Mouse (Mus musculus): ENCODE measurements around the gene Ncor2. TPM values are rescaled to one million over a fixed set of nuclear protein-coding genes. Genes with fewer than 3 reads are reported as not detected.

The Ncor2 gene
- total RNA-seq, 2 experiments from 2014 or later, result 118 to 134 TPM

- DNase-seq (ENCODE audit: low spot score), result no peak
These were observed 6.0 kb downstream of the Ncor2 start for GRCm38 (mm10) chr5:125172831-125173615.

DNA sequence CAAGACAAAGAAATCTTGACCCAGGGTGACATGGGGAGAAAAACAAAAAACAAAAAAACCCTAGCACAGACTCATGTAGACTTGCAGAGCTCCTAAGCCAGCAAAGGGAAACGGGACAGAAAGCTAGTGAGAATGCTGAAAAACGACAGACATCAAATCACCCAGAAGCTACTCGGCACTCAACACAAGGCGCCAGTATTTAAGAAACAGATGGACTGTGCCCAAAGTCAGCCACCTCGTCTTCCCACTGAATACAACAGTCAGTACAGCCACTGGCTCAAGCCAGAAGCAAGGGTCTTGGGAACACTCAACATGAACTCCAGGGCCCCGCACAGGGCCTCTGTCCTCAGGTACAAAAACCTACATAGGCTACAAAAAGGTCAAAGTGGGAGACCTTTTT, 7.8 kb downstream of the Ncor2 start:
- DNase-seq (ENCODE audit: low spot score), result no peak

- no peak for DNase-seq (ENCODE audit: low spot score)
These were observed 8.7 kb downstream of the Ncor2 start for GRCm38 (mm10) chr5:125170107-125170842.

DNA sequence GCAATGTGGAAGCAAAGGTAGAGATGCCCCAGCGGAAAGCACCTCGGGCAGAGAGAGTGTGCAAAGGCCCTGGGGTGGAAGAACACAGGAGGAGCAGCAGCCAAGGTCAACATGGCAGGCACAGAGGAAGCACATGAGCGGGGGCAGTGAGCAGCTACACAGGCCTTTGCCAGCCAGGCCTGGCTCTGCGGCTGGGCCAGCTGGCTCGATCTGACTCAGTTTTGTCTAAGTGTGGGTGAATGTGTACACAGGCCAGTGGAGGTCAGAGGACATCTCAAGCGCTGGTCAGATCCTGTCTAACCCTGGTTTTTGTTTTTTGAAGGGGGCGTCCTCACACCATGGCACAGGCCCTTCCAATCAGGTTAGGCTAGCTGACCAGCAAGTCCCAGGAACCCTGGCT, 10.9 kb downstream of the Ncor2 start:
- no peak for DNase-seq (ENCODE audit: low spot score)

DNA sequence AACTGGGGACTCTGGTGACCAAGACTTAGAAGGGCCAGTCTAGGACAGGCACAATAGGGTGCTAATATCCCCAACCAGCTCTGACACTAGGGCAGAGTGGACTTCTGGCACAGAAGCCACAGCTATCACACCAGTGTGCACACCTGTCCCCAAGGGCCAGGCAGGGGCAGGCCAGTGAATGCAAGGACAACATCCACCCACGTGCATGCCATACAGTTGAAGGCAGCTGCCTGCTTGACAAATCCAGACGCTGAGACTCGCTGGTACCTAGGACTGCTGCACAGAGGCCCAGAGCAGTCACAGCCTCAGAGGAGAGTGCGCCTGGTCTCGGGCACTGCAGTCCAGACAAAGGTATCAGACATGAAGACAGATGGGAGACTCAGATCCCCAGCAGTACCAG, 11.5 kb downstream of the Ncor2 start:
- DNase-seq (ENCODE audit: low spot score), result no peak

DNA sequence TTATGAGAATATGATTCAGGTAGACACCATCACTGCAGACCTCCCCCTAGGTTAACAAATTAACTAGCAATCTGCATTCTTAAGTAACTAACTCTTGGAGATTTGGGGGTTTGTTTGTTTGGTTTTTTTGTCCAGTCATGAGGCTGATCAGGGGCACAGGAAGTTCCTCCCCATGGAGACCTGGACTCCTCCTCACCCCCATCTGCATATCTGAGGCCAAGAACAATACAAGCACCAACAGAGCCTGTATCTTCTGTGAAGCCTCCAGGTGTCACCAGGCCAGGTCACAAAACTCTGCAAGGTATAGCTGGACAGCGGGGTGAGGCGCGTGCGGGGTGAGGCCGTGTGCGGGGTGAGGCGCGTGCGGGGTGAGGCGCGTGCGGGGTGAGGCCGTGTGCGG, 13.0 kb downstream of the Ncor2 start:
- no peak for DNase-seq (ENCODE audit: low spot score)

DNA sequence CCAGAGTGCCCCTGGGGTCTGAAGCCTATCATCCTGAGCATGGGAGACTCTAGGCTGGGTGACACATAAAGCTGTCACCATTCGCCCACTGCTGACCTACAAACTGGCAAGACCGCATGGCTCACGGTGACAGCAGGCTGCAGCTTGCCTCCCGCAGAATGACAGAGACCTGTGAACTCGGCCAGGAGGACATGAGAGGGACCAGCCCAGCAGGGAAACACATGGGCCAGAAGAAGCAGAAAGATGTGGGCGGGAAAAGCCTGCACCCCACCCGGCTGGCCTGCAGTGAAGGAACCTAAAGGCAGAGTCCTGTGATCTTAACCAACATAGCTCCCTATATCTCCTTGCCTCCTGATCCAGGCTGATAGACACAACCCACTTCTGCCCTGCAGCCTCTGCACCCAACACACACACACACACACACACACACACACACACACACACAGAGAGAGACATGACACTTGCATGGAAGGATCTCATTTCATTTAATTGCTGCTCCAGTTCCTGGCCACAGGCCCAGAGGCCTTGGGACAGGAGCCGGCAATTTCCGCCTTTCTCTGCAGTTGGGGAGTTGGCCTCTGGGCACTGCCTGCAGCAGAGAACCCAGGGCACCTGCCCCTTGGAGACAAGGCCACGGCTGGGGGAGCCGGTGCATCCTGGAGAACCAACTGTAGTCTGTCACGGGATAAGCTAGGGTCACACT, 14.4 kb downstream of the Ncor2 start:
- peak; percentile 82 for DNase-seq (ENCODE audit: low spot score)

DNA sequence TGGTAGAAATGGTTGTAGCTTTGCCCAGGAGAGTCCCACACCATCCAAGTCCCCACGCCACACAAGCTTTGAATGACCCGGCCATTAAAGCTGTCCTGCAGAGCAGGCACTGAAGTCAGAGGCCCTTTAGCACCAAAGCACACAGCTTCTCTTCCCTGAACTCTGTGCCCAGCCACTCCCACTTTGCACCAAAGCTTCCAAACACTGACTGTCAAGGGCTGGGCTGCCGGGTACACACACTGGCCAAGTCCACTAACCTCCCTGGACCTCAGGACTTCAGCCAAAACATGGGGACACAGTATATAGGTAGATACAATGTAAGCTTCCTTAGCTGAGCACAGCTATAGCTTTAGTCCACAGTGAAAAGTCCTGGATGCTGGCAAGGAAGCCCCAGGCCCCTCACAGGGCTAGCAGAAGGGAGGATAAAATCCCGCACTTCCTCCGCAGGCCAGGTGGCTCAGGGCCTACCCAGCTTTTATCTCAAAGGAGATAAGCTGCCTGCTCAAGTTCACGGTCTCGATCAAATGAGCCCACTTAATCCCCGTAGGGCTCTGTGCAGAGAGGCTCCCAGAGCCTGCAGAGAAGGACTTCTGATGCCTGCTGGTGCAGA, 15.5 kb downstream of the Ncor2 start:
- DNase-seq (ENCODE audit: low spot score), result no peak

- DNase-seq (ENCODE audit: low spot score), result no peak
These were observed 16.6 kb downstream of the Ncor2 start for GRCm38 (mm10) chr5:125162461-125162860.

- DNase-seq (ENCODE audit: low spot score), result no peak
These were observed 19.1 kb downstream of the Ncor2 start for GRCm38 (mm10) chr5:125159804-125160405.

GRCm38 (mm10) chr5:125159293-125159692, 19.7 kb downstream of the Ncor2 start:
- DNase-seq (ENCODE audit: low spot score), result peak; percentile 92

DNA sequence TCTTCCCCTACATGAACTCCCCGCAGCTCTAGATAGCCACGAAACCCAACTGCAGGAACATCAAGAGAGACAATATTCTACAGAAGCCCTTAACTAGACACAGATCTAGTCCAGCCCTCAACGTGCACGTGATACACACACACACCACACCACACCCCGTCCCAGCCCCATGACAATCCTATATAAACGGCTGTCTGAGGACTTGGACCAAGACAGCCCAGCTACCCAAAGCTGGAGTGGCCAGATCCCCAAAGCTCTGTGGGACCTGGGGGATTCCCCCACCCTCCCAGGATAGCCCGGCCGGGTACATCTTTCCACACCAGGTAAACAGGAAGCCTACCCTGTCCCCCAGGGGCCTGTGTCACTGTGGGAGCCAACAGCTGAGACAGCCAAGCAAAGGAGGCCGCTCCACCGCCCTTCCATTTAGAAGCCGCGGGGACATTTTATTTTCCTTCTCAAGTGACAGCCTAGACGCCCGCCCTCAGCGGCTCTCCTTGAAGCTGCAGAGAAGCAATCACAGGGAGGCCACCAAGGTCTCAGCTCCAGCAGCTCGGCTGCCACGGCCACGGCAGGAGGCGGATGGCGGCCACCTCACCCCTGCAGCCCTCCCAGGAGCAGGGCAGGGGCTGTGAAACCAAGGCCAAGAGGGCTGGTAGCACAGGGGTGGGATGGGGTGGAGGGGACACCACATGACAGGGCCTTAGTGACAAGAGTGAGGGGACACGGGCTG, 20.6 kb downstream of the Ncor2 start:
- DNase-seq (ENCODE audit: low spot score), result peak; percentile 82

DNA sequence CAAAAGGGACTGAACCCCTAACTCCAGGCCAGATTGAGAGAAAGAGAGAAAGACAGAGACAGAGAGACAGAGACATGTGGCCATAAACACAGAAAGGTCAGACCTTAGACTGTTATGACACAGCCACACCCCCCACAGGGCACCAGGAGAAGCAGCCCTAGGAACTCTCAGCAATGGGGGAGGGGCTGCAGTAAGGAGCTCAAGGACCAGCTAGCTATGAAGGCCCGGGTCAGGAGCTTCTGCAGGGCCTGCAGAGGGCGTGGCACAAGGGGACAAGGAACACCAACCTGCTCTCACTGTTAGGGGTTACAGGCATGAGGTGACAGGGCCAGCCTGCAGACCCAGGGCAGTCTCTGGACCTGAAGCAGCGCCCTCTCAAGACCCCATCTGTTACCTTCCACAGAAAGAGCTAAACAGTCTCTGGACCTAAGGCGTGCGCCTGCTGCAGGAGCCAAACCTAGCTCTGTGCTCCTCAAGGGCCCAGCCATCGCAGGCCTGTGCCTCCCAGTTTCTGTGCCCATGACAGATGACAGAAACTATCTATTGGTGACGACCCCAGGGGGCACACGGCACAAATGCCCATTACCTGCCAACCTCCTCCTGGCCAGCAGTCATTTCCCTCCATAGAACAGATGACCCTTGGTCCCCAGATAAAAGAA, 21.5 kb downstream of the Ncor2 start:
- no peak for DNase-seq (ENCODE audit: low spot score)

- DNase-seq (ENCODE audit: low spot score), result no peak
These were observed 22.4 kb downstream of the Ncor2 start for GRCm38 (mm10) chr5:125156418-125157205.

DNA sequence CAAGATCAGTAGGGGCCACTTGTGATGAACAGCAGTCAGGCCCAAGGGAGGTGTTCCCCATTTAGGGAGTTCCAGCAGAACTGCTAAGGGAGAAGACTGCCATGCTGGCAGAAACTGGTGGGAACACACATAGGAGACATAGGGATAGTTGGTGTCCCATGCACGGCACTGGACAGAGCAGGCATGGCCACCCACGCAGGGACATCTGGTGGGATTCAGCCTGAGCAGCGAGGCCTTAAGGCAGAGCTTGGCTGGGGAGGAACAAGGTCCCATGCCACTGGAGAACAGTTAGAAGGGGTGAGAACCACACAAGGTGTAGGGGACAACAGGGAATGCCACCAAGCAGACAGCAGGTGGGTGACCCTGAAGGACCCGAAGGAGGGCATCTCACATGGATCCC, 23.6 kb downstream of the Ncor2 start:
- no peak for DNase-seq (ENCODE audit: low spot score)

DNA sequence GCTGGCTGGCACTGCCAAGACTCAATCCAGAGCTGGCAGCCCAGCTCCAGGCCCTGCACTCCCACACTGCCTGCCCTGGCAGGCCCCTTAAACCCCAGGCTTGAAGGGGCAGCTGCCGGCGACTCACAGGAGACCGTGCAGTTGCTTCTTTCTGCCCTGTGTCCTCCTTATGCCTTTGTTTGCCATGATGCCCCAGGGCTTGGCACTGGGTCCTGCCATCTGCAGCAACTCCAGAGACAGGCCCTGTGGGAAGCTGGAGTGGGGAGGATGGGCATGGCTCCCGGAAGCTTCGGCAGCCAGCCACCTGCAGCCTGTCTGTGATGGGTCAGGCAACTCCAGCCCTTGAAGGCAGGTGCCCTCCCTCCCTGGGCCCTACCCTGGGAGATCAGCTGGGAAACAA, 24.0 kb downstream of the Ncor2 start:
- peak; percentile 73 for DNase-seq (ENCODE audit: low spot score)

DNA sequence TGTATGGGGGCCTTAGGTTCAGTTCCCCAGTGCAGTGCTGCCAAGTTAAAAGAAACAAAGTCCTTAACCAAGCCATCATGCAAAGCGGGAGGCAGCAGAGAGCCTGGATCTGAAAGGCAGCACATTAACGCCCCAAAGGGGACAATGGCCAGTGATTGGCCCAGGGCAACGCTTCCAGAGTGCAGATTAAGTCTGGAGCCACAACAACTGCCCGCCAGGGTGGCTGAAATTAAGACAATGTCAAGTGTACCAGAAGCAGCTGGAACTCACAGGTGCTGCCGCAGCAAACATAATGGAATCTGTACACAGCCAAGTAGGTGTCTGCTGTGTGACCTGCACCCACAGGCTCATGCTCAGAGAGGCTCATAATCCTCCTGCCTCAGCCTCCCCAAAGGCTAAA, 24.8 kb downstream of the Ncor2 start:
- no peak for DNase-seq (ENCODE audit: low spot score)

DNA sequence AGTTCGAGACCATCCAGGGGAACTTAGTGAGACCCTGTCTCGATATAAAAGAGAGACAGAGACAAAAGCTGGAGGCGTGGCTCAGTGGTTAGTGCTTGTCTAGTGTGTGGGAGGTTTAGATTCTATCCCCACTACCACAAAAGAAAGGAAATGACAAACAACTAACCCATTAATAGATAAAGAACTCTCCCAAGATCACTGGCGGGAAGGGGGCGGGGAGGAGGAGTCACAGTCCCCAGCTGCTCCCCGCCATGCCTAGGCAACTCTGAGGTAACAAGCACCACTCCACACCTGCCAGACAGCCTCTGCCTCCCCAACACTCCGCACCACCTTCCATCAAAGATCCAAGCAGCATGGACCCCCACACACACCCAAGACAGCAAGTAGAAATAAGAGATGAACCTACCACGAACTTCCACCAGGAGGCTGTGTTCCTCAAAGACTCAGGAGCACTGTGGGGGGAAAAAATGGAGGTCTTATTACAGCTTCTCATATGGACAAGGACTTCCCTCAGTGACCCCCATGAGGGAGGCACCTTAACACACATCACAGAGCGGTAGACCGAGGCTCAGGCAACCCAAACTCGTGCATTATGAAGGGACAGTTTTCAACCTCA, 25.7 kb downstream of the Ncor2 start:
- no peak for DNase-seq (ENCODE audit: low spot score)

Data from gastrocnemius, adult 18-20 months (tissue).